Mouse (Mus musculus) CH12.LX (cell line): ENCODE results near the gene Aox1.

Experiments used
- CTCF ChIP-seq, 2 experiments: IDR thresholded peaks in 1 of 2; conservative IDR thresholded peaks in 1 of 2; 2 replicates each; pipeline ENCODE4 v1.5.1; 2011 to 2012; ENCODE audit warnings: low read depth in 2 of 2, low read length in 2 of 2, improper control_type of control experiment in 1 of 2, inconsistent platforms in 1 of 2, mild to moderate bottlenecking in 1 of 2, moderate library complexity in 1 of 2
- E2F4 ChIP-seq: IDR thresholded peaks from 2 replicates; pipeline ENCODE4 v1.6.1; 2011; ENCODE audit warnings: low read depth, low read length, improper control_type of control experiment; ENCODE audit not compliant: insufficient replicate concordance
- ELF1 ChIP-seq: IDR thresholded peaks from 2 replicates; pipeline ENCODE4 v1.6.1; 2014; ENCODE audit warnings: low read depth, mild to moderate bottlenecking, inconsistent platforms, low read length, improper control_type of control experiment
- GABPA ChIP-seq: IDR thresholded peaks from 2 replicates; pipeline ENCODE4 v1.6.1; 2012; ENCODE audit warnings: low read depth, low read length, improper control_type of control experiment, inconsistent platforms; ENCODE audit not compliant: insufficient replicate concordance
- IRF4 ChIP-seq: IDR thresholded peaks from 2 replicates; pipeline ENCODE4 v1.6.1; 2014; ENCODE audit warnings: low read depth, mild to moderate bottlenecking, inconsistent platforms, low read length, improper control_type of control experiment
- JUND ChIP-seq: conservative IDR thresholded peaks from 2 replicates; pipeline ENCODE4 v1.6.1; 2011; ENCODE audit warnings: low read depth, low read length, improper control_type of control experiment
- KAT2A ChIP-seq: IDR thresholded peaks from 2 replicates; pipeline ENCODE4 v1.6.1; 2012; ENCODE audit warnings: low read length, improper control_type of control experiment, inconsistent platforms; ENCODE audit not compliant: insufficient replicate concordance
- MAFK ChIP-seq: IDR thresholded peaks from 2 replicates; pipeline ENCODE4 v1.6.1; 2011; ENCODE audit warnings: low read length, improper control_type of control experiment; ENCODE audit not compliant: insufficient replicate concordance
- MAX ChIP-seq: IDR thresholded peaks from 2 replicates; pipeline ENCODE4 v1.6.1; 2011; ENCODE audit warnings: low read length, improper control_type of control experiment
- MXI1 ChIP-seq: IDR thresholded peaks from 2 replicates; pipeline ENCODE4 v1.6.1; 2011; ENCODE audit warnings: mild to moderate bottlenecking, low read depth, low read length, improper control_type of control experiment
- POLR2A ChIP-seq: IDR thresholded peaks from 2 replicates; pipeline ENCODE4 v1.6.1; 2011; ENCODE audit warnings: low read depth, mild to moderate bottlenecking, improper control_type of control experiment, low read length
- TCF12 ChIP-seq: IDR thresholded peaks from 2 replicates; pipeline ENCODE4 v1.6.1; 2014; ENCODE audit warnings: low read depth, mild to moderate bottlenecking, inconsistent platforms, low read length, improper control_type of control experiment
- USF2 ChIP-seq: conservative IDR thresholded peaks from 2 replicates; pipeline ENCODE4 v1.6.1; 2011; ENCODE audit warnings: low read depth, low read length, improper control_type of control experiment
- ZC3H11A ChIP-seq: IDR thresholded peaks from 2 replicates; pipeline ENCODE4 v1.6.1; 2012; ENCODE audit warnings: low read depth, mild to moderate bottlenecking, inconsistent platforms, low read length, improper control_type of control experiment

DNA sequence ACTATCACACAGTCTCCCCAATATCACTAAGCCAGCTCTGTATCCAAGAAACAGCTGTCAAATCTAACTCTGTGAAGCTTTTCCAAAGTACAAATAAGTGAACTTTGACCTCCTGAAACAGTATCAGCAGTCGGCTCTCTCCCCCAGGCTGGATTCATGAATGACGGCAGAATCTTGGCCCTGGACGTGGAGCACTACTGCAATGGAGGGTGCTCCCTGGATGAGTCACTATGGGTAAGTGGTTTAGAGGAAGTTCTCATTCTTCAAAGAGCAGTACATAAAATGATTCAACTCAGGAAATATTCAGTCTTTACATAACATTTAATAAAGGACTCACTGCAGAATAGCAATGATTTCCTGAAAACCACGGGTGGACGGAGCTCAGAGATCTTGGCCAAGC is 51.6 kb downstream of the Aox1 start:
- TF ChIP-seq E2F4 = no peak
- TF ChIP-seq GABPA = no peak
- TF ChIP-seq ZC3H11A = no peak
- no peak for TF ChIP-seq JUND
- no peak for TF ChIP-seq MAX
- no peak for TF ChIP-seq POLR2A
- no peak for TF ChIP-seq KAT2A
- no peak for TF ChIP-seq CTCF (conservative IDR thresholded peaks at IDR 0.05 in 1 of 2, IDR thresholded peaks at IDR 0.05 in 1 of 2; ENCODE audit: low read depth in 2 of 2, low read length in 2 of 2)
- TF ChIP-seq TCF12 = no peak
- no peak for TF ChIP-seq IRF4
- TF ChIP-seq MXI1 = no peak
- no peak for TF ChIP-seq ELF1
- TF ChIP-seq USF2 = no peak
- no peak for TF ChIP-seq MAFK
